Mouse (Mus musculus) frontal cortex, postnatal 25 days (tissue): ENCODE results near the gene Map3k1.

Experiments
- DNase-seq, 2 experiments: peaks; one replicate each; pipeline ENCODE4 v3.0.0; 2022; ENCODE audit warnings: low spot score in 2 of 2

Gene Map3k1

DNA sequence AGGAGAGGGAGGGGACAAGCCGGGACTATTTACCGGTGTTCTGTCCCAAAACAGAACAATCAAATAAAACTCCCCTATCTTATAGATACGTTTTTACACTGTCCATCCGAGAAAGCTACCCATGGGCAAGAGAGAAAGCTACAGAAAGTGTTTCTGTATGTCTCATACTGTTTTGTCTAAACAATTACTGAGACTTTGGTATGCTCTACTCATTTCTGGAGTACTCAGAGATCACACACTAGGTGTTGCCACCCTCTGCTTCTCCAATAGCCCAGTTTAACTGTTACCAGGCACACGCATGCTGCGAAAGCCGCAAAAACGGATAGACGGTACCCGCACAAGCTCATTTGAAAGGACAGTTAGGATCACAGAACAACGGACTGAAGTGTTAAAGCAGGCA lies 17.2 kb downstream of the Map3k1 start:
- DNase-seq, result no peak

DNA sequence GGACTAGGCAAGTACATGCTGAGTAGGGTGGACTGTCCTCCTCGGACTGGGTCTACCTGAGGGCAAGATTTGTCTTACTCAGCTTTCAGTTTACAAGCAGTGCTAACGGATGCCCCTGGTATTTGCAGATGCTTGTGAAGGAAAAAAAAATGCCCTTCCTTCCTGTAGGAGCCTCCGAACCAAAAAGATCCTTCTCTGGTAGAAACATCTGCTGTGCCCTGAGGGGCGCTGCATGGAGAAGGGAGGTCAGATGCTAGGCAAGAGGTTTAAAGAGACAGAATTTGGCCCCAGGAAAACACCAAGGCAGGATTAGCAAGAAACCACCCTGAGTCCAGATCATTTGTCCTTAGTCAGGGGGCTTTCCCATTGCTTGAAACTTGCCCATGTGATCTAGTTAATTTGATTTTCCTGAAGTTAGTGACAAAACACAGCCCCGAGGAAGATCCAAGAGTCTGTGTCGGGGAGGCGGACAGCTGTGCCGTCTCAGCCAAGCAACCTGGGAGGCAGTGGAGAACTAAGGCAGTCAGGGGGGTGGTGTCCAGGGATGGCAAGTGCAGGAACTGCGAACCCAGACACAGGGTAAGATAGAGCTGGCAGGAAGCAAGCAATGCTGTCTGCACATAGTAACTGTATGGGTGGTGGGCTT lies 19.2 kb downstream of the Map3k1 start:
- no peak for DNase-seq

DNA sequence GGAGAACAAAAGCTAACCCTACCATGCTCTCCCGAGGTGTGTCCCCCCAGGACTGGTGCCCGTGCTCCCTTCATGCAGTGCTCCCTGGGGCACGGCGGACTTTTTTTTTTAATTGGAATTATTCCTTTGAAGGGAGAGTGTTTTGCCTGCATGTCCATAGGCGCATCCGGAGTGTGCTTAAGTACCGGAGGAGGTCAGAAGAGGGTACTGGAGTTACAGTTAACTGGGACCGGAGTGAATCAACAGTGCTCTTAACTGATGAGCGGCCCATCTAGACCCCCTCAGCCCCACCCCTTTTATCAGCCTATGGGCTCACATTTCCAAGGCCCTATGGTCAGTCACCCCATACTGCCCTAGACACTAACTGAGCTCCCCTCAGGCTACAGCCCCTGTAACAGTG lies 19.9 kb downstream of the Map3k1 start:
- no peak for DNase-seq

DNA sequence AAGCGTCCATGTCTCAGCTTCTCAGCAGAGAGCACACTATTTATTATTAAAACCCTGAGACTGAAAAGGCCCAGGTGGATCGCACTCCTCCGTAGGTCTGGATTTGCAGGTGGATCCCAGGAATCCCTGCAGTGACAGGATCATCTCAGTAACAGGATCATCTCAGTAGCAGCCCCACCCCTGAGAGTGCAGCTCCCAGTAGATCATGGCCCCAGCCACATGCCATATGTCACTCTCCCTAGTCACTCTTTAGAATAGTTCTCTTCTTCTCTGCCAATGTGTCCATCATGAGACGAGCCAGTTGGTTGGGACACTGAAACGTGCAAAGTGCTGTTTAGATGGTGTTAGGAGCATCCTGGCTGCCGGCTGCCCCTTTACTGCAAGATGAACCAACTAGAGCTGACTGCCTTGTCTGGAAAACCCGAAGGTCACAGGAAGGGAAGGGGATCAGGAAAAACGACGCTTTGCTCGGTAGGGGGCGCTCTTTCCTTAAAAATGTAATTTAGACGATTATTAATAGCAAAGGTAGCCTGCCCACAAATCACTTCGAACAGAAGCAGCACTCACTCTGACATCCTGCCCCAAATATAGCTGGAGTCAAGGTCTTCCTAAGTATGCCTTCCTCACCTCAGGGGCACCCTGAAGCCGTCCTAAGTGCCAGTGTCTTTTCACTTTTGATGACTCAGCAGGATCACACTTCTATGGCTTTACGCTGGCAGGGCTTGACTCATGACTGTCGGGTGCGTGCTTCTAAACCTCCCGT lies 20.8 kb downstream of the Map3k1 start:
- peak; percentile 66 to 73 for DNase-seq

DNA sequence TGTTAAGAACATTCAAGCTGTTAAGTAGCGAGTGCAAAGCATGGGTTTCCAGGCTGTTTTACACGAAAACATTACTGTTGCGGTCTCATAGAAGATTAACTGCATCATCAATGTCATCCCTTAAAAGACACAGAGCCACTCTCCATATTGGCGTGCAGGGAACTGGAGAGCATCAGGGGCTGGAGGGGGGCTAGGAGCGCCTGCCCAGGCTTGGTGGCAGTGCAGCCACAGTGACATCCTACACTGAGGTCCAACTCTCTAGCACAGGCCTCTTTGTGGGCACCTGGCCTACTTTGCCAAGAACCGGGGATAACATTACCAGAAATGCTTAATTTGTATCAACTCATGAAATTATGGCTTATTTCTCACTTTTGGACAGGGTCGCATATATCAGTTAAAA lies 22.2 kb downstream of the Map3k1 start:
- no peak for DNase-seq

DNA sequence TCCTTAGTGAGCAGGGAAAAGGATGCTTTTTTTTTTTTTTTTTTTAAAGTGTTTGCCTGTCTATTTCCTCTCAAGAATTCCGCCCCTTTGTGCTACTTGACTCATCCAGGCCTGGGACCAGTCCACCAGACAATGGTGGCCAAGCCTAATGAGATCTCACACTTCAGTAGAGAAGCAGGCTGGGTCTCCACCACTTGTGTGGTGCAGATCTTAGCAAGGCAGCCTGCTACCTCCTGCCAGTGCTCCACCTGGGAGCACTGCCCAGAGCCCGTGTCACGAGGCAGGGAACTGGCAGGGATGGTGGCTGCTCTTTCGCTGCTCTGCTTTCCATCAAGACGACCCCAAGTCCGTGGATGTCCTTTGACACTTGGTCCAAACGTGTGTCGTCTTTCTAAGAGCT lies 25.3 kb downstream of the Map3k1 start:
- DNase-seq, result no peak

DNA sequence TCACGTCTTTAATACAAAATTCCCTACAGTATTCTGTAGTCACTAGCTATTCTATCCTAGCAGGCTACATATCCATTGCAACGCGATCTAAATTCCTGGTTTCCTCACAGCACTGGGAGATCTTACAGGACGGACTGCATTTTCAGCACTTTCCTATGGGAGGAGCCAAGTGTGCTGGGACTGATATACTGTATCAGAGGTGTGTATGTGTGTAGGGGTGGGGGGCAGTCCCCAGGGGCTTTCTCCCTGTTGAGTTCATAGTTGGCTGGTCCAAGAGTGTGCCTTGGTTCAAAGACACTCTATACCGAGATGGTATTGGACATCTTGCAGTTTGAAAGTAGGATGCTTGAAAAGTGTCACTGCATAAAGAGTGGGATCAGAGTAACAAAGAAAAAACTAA lies 29.3 kb downstream of the Map3k1 start:
- no peak for DNase-seq

DNA sequence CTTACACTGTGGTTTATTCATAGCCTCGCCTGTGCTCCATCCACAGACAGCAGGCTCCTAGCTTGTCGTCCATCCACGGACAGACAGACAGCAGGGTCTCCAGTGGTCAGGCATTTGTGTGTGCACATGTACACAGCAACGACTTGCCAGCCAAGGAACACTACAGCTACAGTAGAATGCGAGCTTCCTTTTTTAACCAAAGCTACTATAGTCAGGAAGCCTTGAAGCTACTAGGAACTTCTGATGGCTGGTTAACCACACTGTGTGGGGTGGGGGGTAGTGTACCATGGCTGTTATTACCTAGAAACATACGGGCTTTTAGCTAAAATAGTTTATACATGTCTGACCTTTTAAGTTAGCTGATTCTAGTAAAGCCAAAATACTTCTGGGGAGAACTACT lies 30.2 kb downstream of the Map3k1 start:
- DNase-seq, result no peak

DNA sequence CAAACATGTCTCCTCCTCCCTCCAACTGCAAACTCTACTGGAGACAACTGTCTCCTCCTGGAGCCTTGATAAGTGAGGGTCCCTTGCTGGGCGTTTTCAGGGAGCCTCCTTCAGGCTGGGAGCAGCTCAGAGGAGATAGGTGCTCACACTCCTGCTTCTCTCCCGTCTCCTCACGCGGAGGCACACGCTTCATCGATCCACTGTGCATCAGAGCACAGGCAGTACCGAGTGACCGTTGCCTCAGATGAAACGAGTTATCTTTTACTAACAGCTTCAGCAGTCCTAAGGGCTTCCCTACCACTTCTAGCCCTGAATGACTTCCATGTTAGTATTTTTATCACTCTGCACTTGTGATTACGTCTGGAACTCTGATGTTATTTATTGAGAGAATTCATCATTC lies 30.9 kb downstream of the Map3k1 start:
- no peak for DNase-seq

DNA sequence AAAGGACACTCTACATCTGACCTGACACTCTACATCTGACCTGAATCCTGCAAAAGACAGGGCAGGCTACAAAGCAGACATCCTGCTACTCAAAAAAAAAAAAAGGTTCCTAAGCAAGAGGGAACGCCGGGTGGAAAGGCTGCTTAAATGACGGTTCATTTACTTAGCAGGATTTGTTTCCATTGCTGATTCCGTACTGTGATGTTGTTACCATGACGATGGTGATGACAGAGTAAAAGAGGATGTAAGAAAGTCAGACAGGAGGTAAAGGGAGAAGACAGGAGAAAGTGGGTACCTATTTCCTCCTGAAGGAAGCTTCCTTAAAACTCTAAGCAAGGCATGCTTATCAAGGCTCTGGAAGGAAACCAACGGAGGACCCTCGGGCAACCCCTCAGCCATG lies 31.6 kb downstream of the Map3k1 start:
- no peak for DNase-seq

DNA sequence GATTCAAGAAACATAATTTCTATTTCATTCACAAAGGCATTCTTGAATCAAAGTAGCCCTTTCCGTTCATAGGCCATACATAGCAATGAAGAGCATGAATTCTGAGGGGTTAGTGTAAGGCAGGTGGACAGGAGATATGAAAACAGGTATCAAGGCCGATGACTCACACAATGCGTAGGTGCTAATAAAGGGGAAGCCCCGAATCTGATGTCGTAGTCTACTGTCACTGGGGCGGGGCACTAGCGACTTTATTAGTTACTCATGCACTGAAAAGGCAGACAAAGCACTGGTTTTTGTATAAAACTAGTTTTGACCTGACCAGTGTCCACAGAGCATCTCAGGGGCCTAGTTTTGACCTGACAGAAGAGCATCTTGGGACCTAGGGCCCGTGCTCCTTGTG lies 36.7 kb downstream of the Map3k1 start:
- no peak for DNase-seq

DNA sequence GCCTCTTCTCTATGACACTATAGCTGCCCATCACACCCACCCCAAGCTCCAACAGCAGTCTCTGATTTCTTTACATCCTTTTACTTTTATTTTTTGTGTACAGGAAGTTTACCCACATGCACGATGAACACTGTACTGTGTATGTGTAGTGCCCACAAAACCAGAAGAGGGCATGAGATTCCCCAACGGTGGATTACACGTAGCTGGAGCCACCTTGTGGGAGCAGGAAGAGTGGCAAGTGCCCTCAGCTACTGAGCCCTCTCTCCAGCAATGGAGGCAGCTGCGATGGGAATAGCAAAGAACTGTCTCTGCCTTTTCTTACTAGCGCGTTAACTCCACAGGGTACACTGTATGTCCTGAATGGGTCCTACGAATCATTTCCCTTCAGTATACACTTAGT lies 37.6 kb downstream of the Map3k1 start:
- DNase-seq, result peak in 1 of 2 experiments; percentile 44

DNA sequence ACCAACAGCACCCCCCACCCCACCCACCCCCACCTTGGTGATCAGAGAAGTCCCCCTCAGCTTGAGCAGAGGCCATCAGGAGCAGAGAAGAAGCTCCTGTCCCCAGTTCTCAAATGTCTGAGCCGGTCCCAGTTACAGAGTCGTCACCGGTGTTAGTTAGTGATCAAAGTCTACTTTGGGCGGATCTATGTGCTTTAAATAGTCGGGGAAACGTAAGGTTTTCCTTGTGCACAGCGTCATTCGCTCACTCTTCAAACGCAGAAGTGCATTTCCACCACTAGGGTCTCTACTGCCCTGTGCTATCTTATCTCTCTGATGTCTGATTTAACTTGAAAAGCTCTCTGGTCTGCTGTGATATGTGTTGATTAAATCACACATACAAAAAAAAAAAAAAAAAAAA lies 38.0 kb downstream of the Map3k1 start:
- no peak for DNase-seq

DNA sequence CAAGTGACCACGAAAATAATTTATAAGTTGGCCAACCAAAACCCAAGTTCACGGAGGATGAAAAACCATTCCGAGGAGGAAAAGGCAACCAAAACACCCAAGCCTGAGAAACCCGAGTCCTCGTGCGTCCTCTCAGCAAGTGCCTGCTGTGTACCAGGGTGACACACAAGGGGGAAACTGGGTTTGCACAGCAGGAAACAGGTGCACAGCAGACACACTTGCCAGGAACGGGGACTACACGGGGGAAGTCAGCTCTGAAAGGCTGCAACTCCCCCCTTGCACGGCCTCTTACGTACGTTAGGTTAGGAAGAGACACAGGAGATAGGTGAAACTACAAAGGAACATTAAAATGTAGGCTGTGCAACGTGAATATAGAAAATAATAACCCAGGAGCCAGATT lies 46.3 kb downstream of the Map3k1 start:
- no peak for DNase-seq

DNA sequence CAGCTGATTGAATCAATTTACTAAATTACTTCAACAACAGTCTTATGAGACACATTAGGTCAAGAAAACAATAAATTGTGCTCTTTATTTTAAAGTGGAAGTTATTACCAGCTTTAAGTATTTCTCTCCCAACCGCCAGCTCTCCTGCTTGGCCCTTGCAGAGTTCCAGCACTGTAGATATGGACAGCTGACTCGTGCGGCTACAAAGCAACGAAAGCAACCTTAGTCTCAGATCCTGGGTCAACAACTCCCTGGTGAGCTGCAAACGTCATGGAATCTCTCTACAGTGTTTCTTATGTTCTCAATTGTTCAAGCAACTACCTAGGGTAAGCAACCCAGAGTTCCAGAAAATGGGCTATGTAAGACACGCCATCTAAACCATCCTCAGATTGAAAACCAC lies 51.8 kb downstream of the Map3k1 start:
- no peak for DNase-seq

DNA sequence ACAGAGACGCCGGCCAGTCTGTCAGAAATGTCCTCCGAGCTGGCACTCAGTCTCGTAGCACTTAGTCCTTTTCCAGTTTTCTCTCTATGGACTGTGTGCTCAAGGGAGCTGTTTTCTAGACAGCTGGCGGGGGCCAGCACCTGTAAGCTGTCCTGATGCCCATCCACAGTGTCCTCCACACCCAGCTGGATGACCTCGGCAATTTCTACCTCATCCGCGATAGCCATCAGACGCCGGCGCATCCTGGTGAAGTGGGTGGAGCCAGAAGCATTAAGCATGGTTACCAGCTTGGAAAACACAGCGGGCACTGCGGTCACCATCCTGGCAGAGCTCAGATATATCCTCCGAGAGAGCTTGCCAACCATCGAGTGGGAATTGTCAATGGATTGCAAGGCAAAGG lies 52.9 kb downstream of the Map3k1 start:
- DNase-seq, result no peak

DNA sequence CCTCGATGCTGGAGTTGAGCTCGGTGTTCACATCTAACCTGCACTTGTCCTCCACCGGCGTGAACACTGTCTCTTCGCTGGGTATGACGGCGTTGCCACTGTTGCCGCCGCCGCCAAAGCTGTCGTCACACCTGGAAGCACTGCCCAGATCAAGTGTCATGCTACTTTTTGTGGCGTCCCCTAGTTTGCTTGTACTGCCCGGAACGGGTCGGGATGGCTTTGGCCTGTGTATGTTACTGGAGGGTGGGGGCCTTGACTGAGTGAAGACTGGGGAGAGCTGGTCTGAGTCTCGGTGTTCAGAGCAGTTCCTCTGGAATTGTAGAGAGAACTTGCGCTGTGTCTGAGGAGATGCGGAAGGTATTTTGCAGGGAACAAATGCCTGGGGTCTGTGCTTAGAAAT lies 53.4 kb downstream of the Map3k1 start:
- no peak for DNase-seq

DNA sequence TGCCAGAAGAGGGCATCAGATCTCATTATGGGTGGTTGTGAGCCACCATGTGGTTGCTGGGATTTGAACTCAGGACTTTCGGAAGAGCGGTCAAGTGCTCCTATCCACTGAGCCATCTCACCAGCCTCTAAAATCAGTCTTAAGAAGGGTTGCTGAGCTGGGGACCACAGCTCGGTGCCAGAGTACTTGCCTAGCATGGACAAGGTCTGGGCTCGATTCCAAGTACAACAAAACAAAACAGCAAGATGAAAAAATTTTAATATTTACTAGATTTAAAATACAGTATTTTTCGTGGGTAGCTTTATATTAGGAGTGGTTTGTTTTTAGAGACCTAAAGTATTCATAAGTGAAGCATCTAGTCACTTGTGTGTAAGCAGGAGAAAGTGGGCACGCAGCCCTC lies 55.5 kb downstream of the Map3k1 start:
- DNase-seq, result no peak

DNA sequence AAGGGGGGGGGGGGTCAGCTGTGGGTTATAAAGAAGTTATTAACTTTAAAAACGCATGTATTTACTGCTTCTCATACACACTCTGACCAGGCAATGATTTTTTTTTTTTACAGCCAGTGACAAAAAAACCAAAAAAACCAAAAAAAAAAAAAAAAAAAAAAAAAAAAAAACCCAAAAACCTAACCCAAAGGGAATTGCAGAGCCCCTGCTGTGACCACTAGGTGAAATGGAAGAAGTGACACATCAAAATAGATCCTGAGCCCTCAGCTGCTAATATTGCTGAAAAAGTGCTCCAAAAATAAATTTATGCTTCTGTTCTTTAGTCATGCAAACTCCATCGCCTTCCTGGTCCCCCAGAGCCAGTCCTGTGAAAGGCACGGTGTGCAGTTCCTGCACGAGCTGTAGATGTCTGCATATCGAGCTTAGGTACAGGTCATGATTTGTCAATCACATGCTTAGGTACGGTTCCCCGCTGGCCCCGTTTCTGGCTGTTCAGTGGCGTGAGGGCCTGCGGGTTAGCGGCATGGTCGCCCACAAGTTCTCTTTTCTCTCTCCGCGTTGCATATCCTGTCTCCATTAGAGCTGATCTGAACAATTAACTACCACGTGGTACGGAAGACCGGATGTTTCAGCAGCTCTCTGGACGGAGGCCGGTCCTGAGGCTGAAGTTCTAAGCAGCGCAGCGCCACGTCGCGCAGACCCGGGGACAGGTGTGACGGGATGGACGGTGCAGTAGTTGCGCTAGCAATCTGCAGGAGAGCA lies 60.3 kb downstream of the Map3k1 start:
- no peak for DNase-seq

DNA sequence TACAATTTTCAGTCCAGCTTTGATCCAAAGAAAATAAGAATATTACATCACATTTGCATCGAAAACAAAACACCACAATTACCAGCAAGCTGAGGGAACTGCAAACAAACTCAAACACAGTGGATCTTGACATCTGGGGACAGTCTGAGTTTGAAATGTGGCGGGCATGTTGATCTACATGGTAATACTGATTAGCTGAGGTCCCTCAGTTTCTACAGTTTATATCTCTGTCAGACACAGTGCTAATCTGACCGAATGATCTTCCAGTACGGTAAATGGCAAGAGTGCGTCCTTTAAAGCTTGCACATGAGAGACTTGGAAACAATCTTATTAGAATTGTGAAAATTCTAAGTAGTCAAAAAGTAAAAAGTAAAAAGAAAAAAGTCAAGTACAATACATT lies 62.0 kb downstream of the Map3k1 start:
- DNase-seq, result no peak

DNA sequence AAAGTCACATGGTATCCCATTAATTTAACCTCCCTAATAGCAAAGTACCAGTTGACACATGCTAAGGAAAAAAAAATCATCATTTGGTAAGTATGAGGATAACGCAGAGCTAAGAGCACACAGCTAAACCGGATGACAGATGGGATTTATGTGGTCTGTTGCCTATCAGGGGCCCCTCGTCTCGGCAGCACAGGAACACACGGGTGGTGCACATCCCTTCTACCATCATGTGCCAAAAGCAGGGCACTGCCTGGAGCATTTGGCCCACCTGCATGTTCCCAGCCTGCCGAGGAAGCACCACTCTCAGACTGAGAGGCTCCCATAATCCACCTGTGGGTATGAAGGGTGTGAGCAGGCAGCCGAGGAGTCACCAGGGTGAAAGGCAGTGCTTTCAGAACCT lies 63.6 kb downstream of the Map3k1 start:
- no peak for DNase-seq

DNA sequence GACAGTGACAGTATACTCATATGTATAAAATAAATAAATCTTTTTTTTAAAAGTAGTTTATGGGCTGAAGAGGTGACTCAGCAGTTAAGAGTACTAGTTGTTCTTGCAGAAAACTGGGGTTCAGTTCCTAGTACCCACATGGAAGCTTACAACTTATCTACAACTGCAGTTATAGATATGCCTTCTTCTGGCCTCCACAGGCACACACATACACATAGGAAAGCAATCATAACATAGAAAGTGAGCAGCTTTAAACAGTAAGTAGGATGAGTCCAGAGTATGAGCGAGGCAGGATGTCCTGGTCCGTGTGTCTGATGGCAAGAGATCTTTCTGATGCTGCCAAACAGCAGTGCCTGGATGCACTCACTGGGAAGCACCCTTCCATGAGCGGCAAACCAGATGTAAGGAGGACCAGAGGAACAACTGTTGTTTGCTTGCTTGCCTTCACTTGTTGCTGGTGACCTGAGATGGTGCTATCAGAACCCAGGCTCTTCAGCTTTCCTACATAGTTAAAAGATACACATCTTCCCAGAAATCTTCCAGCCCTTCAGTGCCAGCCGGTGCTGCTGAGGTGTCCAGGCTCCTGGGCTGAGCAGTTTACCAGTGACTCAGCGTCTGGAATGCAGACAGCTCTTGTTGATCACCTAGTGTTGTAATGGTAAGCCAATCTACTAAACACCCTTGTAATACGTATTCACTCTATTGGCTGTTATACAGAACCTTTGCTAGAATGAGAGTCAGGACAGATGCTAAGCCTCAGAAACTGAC lies 64.4 kb downstream of the Map3k1 start:
- no peak for DNase-seq
